13 mouse cellular contexts compared by ENCODE assay signal in the genomic region with DNA sequence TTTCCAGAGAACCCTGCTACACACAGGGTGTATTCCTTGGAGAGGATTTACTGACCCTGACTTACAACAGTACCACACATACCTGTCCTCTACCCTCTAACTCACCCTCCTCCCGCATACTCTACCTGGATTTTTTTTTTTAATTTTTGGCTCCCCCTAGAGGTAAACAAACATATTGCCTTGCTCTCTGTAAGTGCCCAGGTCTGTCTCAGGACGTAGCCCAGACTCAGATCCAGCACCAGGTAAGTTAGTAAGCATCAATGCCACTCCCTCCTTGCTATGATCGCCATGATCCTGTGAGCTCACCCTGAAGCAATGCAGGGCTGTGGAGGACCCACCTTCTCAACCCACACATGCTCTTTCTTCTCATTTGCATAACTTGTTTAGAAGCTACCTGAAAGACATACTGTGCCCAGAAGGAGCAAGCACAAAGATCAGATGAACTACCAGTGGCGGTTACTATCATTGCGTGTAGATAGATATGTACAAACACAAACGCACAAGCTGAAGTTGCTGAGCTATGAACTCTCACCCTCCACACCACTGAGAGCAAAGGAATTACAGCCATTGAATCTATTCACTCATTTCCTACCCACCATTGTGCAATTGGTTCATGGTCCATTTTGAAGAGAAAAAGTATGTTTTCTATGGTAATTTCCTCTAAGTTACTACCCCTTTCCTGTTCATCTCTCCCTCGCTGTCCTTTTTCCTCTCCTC. TPM values are rescaled to one million over a fixed set of nuclear protein-coding genes. Genes with fewer than 3 reads are reported as not detected.
A peak's percentile ranks its signal among the peaks of the same experiment; 100 is the strongest.
DNase-seq lines count a peak whose midpoint lies in the region; ATAC-seq and TF ChIP-seq lines count a peak whose summit lies in the region.
"Had no signal": no experiment of that assay in that cellular context is flagged by ENCODE, and none has a peak within 500 bp of the region (broad histone marks: within the 10 kb centered on the region; RNA-seq: fewer than 3 reads in every experiment).

No protein-coding gene starts in this region.

- no peaks in the 10 kb centered on the region for H3K9me3 ChIP-seq in ES-E14 (ENCODE audit: control insufficient read depth, insufficient read depth, low read depth, low read length)
- H3K9me3 ChIP-seq: forebrain, embryonic 10.5 days had no signal

- in situ Hi-C loops in ES-E14 (cut with MboI; ENCODE audit: low sequenced_read_pairs in 2 of 2, unreplicated experiment in 2 of 2) = loop anchor here in 1 of 2 experiments (25.0 kb wide), 1 partner anchor 1245 kb away; no protein-coding TSS in a partner anchor

- DNase-seq in lung, adult 2 months = no peak
- DNase-seq in lung, postnatal 14 days = no peak
- DNase-seq in ES-E14 (ENCODE audit: low read depth, low spot score) = peak; percentile 45
- peak; percentile 38 for DNase-seq in retina, embryonic 14.5 days (ENCODE audit: low spot score)
- no peak for DNase-seq in urinary bladder, postnatal 25 days (ENCODE audit: low spot score)
- no peak for DNase-seq in kidney, adult 8-10 months
- DNase-seq: cerebellum, adult 9-11 months; right cerebral cortex, postnatal 14 days had no signal

- H3K36me3 ChIP-seq in ES-E14 (ENCODE audit: control insufficient read depth, insufficient read depth, low read length, poor library complexity, severe bottlenecking) = peaks cover 12% of the 10 kb centered on the region; the same call in 1 of the 2 replicates

- H3K4me3 ChIP-seq in lung, adult 2 months (replicated peaks; ENCODE audit: extremely low read depth, low read depth, low read length) = no peak overlapping the region
- H3K4me3 ChIP-seq in ES-E14 (ENCODE audit: insufficient read depth in 1 of 2, low read depth in 1 of 2, low read length in 2 of 2, poor library complexity in 1 of 2, severe bottlenecking in 1 of 2) = no peak overlapping the region
- H3K4me3 ChIP-seq: forebrain, embryonic 10.5 days had no signal

- H3K27ac ChIP-seq in ES-E14 (ENCODE audit: insufficient read depth, low read depth, low read length, poor library complexity, severe bottlenecking) = no peak overlapping the region
- H3K27ac ChIP-seq: forebrain, embryonic 10.5 days had no signal

- TF ChIP-seq CTCF in lung, adult 2 months (IDR thresholded peaks at IDR 0.05; ENCODE audit: insufficient read depth, low read length) = 0 out of 2 replicates have a peak, but pooled peaks have one; percentile 3

- 70% methylated on average over 7 of the region's 7 CpGs for WGBS in lung, adult 2 months

- H3K9ac ChIP-seq in ES-E14 (ENCODE audit: insufficient read depth, low read depth, low read length, poor library complexity, severe bottlenecking) = no peak overlapping the region

- peak; percentile 61; the same call in 1 of the 2 replicates for ATAC-seq in erythroid progenitor cell, adult 5-6 weeks (replicated peaks; ENCODE audit: low FRiP score, poor library complexity, severe bottlenecking)

- peaks cover 4% of the 10 kb centered on the region for H3K4me1 ChIP-seq in lung, adult 2 months (ENCODE audit: control insufficient read depth, insufficient read depth, low read length)
- H3K4me1 ChIP-seq in ES-E14 (ENCODE audit: control insufficient read depth in 2 of 2, insufficient read depth in 2 of 2, low read length in 2 of 2, poor library complexity in 1 of 2) = peaks cover 3 to 8% of the 10 kb centered on the region in 2 experiments; a peak in 1 of 4 replicates
- H3K4me1 ChIP-seq: forebrain, embryonic 10.5 days had no signal

- no peak for TF ChIP-seq POLR2A in lung, adult 2 months (IDR thresholded peaks at IDR 0.05; ENCODE audit: borderline replicate concordance, extremely low read depth, low read depth, low read length)

TF ChIP-seq in ES-E14, 5 proteins besides CTCF, POLR2A, EP300 and RAD21:
- peak; percentile 86 for TF ChIP-seq ZNF384 (IDR thresholded peaks at IDR 0.05; ENCODE audit: low read depth, low read length)
- no peak for TF ChIP-seq HCFC1 (IDR thresholded peaks at IDR 0.05; ENCODE audit: borderline replicate concordance, insufficient read depth, low read length)
- TF ChIP-seq ZC3H11A (IDR thresholded peaks at IDR 0.05; ENCODE audit: borderline replicate concordance, low read depth, low read length) = no peak
TF ChIP-seq in ES-E14: peak in this region for 1.

RNA-seq across cellular contexts. Expression of a gene that starts 39.7 kb away (rescaled TPM):
- polyA plus RNA-seq in lung, adult 2 months (2012; rRNA removed) = 119 and 148 TPM in 2 replicates
- 53.5 and 59.7 TPM in 2 replicates for total RNA-seq in ES-E14 (2012; rRNA removed)
- total RNA-seq in erythroid progenitor cell, adult 5-6 weeks (2015; ENCODE audit: low replicate concordance) = 19.8 and 40.2 TPM in 2 replicates
- 13.3 and 17.2 TPM in 2 replicates for total RNA-seq in erythroid progenitor cell, adult 5-6 weeks (2017; ENCODE audit: low replicate concordance)

RNA-seq across cellular contexts. Expression of a gene that starts 44.9 kb away (rescaled TPM):
- 0.08 and 0.17 TPM in 2 replicates for polyA plus RNA-seq in lung, adult 2 months (2012; rRNA removed)
- total RNA-seq in ES-E14 (2012; rRNA removed) = not detected in 2 replicates
- not detected in 2 replicates for total RNA-seq in erythroid progenitor cell, adult 5-6 weeks (2015; ENCODE audit: low replicate concordance)
- not detected in 2 replicates for total RNA-seq in erythroid progenitor cell, adult 5-6 weeks (2017; ENCODE audit: low replicate concordance)
- total RNA-seq: monocyte, adult 5-6 weeks had no signal
- polyA plus RNA-seq: forebrain, embryonic 10.5 days; heart, embryonic 14.5 days; limb, embryonic 14.5 days had no signal

Comparison
In these comparisons a context has a peak if more than half of its experiments do, and no peak if none do; other contexts are left out.
1. DNase-seq: peak in ES-E14 (single experiment) and retina, embryonic 14.5 days (single experiment); none in lung, adult 2 months (single experiment), lung, postnatal 14 days (single experiment), urinary bladder, postnatal 25 days (single experiment) and kidney, adult 8-10 months (0 of 2).